Mouse (Mus musculus) ES-Bruce4 (cell line): ENCODE data around the gene 9030025P20Rik.
"Not testable (repeated sequence)": the region's sequence is repeated elsewhere in the genome, so short reads cannot be mapped to it uniquely, and the experiment has no call there.

Source experiments
- CTCF ChIP-seq: IDR thresholded peaks from one replicate; pipeline ENCODE4 v1.8.1; 2011; ENCODE audit warnings: low read depth, low read length
- POLR2A ChIP-seq: IDR thresholded peaks from one replicate; pipeline ENCODE4 v1.8.1; 2011; ENCODE audit warnings: low read length; ENCODE audit not compliant: insufficient read depth

DNA sequence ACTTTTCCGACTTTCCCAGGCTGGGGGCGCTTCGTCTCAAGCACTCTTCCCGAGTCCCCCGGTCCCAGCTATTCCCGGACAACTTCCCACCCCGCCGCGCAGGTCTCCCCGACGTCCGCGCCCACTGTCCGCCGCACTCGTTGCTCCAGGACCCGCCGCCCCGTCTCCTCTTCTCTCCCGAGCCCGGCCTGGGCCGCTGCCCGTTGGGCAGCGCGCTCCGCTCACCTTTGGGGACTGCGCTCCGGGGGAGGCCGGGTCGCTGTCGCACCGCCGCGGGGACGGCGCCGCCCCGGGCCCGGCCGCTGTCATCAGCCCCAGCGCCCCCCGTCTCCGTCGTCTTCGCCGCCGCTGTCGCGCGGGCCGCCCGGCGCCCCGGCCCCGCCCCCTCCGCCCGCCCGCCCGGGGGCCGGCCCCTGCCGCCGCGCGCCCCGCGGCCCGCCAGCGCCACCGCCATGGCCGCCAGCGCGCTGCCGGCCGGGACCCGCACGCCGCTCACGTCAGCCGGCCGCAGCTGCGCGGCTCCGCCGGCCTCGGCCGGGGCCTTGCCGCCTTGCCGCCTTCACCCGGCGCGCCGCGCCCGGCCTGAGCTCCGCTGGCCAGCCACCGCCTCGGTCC lies 45.7 kb downstream of the 9030025P20Rik start:
- not testable (repeated sequence) for TF ChIP-seq POLR2A, CTCF
